Mouse (Mus musculus): ENCODE measurements around the gene Crispld2. TPM values are rescaled to one million over a fixed set of nuclear protein-coding genes. Genes with fewer than 3 reads are reported as not detected.

Gene Crispld2
- polyA plus RNA-seq, 1 experiment = 4.1 TPM

DNA sequence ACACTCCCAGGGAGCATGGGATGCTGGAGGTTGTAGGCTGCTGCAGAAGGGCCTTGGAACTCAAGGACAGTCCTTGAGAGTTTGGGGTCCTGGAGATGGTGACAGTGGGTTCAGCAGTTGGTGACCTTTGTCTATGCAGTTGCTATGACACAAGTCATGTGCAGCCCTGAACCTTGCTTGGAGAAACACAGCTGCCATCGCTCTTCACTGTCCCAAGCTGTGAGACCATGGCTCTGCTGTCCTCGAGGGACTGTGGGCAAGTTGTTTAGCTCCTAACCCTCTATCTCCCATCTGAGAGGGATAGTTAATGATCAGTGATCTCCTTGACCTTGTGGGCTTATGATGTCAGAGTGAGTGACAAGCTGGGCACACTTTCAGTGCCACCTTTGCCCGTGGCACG lies 44.3 kb downstream of the Crispld2 start:
- TF ChIP-seq POLR2A (IDR thresholded peaks at IDR 0.05; ENCODE audit: low read depth, low read length) = no peak
- no peak for TF ChIP-seq CTCF (IDR thresholded peaks at IDR 0.05; ENCODE audit: extremely low read depth, insufficient read depth, insufficient read length, insufficient replicate concordance)
- no peaks in the 10 kb centered on the region for H3K36me3 ChIP-seq (ENCODE audit: control insufficient read depth, insufficient read depth, low read length)
- no peaks in the 10 kb centered on the region for H3K27me3 ChIP-seq (ENCODE audit: control insufficient read depth, insufficient read depth, low read length)
- no peak overlapping the region for H3K4me3 ChIP-seq (ENCODE audit: extremely low read depth, insufficient read depth, insufficient read length)
- no peaks in the 10 kb centered on the region; the same call in 1 of the 2 replicates for H3K4me1 ChIP-seq (ENCODE audit: control insufficient read depth, insufficient read depth, insufficient read length)
- DNase-seq (ENCODE audit: low read depth in 1 of 2, low spot score in 2 of 2) = no peak
- no peak overlapping the region for H3K27ac ChIP-seq (ENCODE audit: insufficient read depth, low read length)
- WGBS = 83% methylated on average over 4 of the region's 4 CpGs

- WGBS = 88% methylated on average over 15 of the region's 15 CpGs
- Histone ChIP-seq H3K4me3 (ENCODE audit: extremely low read depth, insufficient read depth, insufficient read length) (no peak overlapping the region), H3K27me3 (ENCODE audit: control insufficient read depth, insufficient read depth, low read length) (no peaks in the 10 kb centered on the region), H3K36me3 (ENCODE audit: control insufficient read depth, insufficient read depth, low read length) (no peaks in the 10 kb centered on the region), H3K4me1 (ENCODE audit: control insufficient read depth, insufficient read depth, insufficient read length) (no peaks in the 10 kb centered on the region; the same call in 1 of the 2 replicates), H3K27ac (ENCODE audit: insufficient read depth, low read length) (no peak overlapping the region)
- no peak for DNase-seq (ENCODE audit: low read depth in 1 of 2, low spot score in 2 of 2)
- TF ChIP-seq POLR2A (IDR thresholded peaks at IDR 0.05; ENCODE audit: low read depth, low read length) = no peak
- no peak for TF ChIP-seq CTCF (IDR thresholded peaks at IDR 0.05; ENCODE audit: extremely low read depth, insufficient read depth, insufficient read length, insufficient replicate concordance)
These were observed 45.0 kb downstream of the Crispld2 start for GRCm38 (mm10) chr8:120037199-120037598.

DNA sequence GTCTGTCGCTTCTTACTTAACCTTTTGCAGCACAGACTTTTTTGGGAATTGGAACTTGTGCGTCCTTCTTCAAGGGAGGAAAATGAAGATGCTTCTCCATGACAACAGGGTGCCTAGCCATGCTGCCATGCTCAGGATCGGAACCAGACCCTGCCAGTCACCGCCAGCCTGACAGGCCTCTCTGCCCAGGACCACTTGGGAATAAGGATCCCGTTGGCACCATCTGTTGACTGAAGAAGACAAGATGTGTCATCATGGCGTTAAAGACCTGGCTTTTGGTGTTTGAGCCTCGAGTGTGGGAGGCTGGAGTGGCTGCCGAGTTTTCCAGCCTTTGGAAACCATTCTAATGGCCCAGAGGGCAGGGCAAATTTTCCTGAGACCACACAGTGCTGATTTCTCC lies 45.4 kb downstream of the Crispld2 start:
- no peak for TF ChIP-seq CTCF (IDR thresholded peaks at IDR 0.05; ENCODE audit: extremely low read depth, insufficient read depth, insufficient read length, insufficient replicate concordance)
- no peak for TF ChIP-seq POLR2A (IDR thresholded peaks at IDR 0.05; ENCODE audit: low read depth, low read length)

GRCm38 (mm10) chr8:120038741-120039140 lies 46.5 kb downstream of the Crispld2 start:
- TF ChIP-seq POLR2A (IDR thresholded peaks at IDR 0.05; ENCODE audit: low read depth, low read length) = no peak
- TF ChIP-seq CTCF (IDR thresholded peaks at IDR 0.05; ENCODE audit: extremely low read depth, insufficient read depth, insufficient read length, insufficient replicate concordance) = no peak
- Histone ChIP-seq H3K4me1 (ENCODE audit: control insufficient read depth, insufficient read depth, insufficient read length) (no peaks in the 10 kb centered on the region), H3K27me3 (ENCODE audit: control insufficient read depth, insufficient read depth, low read length) (no peaks in the 10 kb centered on the region), H3K36me3 (ENCODE audit: control insufficient read depth, insufficient read depth, low read length) (no peaks in the 10 kb centered on the region), H3K27ac (ENCODE audit: insufficient read depth, low read length) (no peak overlapping the region), H3K4me3 (ENCODE audit: extremely low read depth, insufficient read depth, insufficient read length) (no peak overlapping the region)
- DNase-seq (ENCODE audit: low read depth in 1 of 2, low spot score in 2 of 2) = no peak
- WGBS = 92% methylated on average over 12 of the region's 12 CpGs

More for the DNA sequence above, 45.4 kb downstream of the Crispld2 start:
- Histone ChIP-seq H3K27me3 (ENCODE audit: control insufficient read depth, insufficient read depth, low read length) (no peaks in the 10 kb centered on the region), H3K36me3 (ENCODE audit: control insufficient read depth, insufficient read depth, low read length) (no peaks in the 10 kb centered on the region), H3K4me1 (ENCODE audit: control insufficient read depth, insufficient read depth, insufficient read length) (no peaks in the 10 kb centered on the region; the same call in 1 of the 2 replicates), H3K27ac (ENCODE audit: insufficient read depth, low read length) (no peak overlapping the region), H3K4me3 (ENCODE audit: extremely low read depth, insufficient read depth, insufficient read length) (no peak overlapping the region)
- 87% methylated on average over 8 of the region's 8 CpGs for WGBS
- no peak for DNase-seq (ENCODE audit: low read depth in 1 of 2, low spot score in 2 of 2)

DNA sequence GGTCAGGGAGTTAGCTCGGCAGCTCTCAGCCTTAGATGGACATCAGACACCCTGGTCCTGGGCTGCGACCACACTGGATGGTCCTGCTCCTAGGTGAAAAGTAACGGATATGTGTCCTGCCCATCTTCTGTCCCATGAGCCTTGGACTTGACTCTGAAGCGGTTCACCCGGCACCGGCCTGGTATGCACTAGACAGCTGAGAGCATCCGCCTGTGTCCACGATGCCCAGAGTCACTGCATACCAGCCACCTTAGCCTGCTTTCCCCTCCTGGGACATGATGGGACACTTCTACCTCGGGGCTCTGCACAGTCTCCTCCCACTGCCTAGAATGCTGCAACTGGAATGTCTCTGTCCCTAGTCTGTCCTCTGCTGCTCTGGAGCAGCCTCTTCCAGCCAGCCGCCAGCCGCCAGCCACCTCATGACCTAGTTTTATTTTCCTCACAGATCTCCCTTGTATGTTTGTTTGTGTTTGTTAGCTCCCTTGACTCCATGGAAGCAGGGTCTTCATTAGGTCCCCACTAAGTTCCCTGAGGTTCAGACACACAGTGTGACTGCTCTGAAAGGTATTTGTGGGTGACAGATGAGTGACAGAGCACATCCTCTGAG lies 47.2 kb downstream of the Crispld2 start:
- no peak for DNase-seq (ENCODE audit: low read depth in 1 of 2, low spot score in 2 of 2)
- H3K27me3 ChIP-seq (ENCODE audit: control insufficient read depth, insufficient read depth, low read length) = no peaks in the 10 kb centered on the region
- WGBS = 85% methylated on average over 11 of the region's 11 CpGs
- H3K4me1 ChIP-seq (ENCODE audit: control insufficient read depth, insufficient read depth, insufficient read length) = no peaks in the 10 kb centered on the region
- no peak overlapping the region for H3K4me3 ChIP-seq (ENCODE audit: extremely low read depth, insufficient read depth, insufficient read length)
- no peak for TF ChIP-seq CTCF (IDR thresholded peaks at IDR 0.05; ENCODE audit: extremely low read depth, insufficient read depth, insufficient read length, insufficient replicate concordance)
- no peak for TF ChIP-seq POLR2A (IDR thresholded peaks at IDR 0.05; ENCODE audit: low read depth, low read length)
- no peaks in the 10 kb centered on the region for H3K36me3 ChIP-seq (ENCODE audit: control insufficient read depth, insufficient read depth, low read length)
- no peak overlapping the region for H3K27ac ChIP-seq (ENCODE audit: insufficient read depth, low read length)

GRCm38 (mm10) chr8:120040861-120041260 lies 48.6 kb downstream of the Crispld2 start:
- no peaks in the 10 kb centered on the region for H3K27me3 ChIP-seq (ENCODE audit: control insufficient read depth, insufficient read depth, low read length)
- DNase-seq (ENCODE audit: low read depth in 1 of 2, low spot score in 2 of 2) = no peak
- H3K4me1 ChIP-seq (ENCODE audit: control insufficient read depth, insufficient read depth, insufficient read length) = no peaks in the 10 kb centered on the region
- TF ChIP-seq POLR2A (IDR thresholded peaks at IDR 0.05; ENCODE audit: low read depth, low read length) (no peak), CTCF (IDR thresholded peaks at IDR 0.05; ENCODE audit: extremely low read depth, insufficient read depth, insufficient read length, insufficient replicate concordance) (no peak)
- H3K36me3 ChIP-seq (ENCODE audit: control insufficient read depth, insufficient read depth, low read length) = no peaks in the 10 kb centered on the region
- WGBS = 7% methylated on average over 1 of the region's 1 CpGs
- no peak overlapping the region for H3K4me3 ChIP-seq (ENCODE audit: extremely low read depth, insufficient read depth, insufficient read length)
- H3K27ac ChIP-seq (ENCODE audit: insufficient read depth, low read length) = 0 out of 2 replicates have a peak overlapping the region, but pooled peaks have one; percentile 11

DNA sequence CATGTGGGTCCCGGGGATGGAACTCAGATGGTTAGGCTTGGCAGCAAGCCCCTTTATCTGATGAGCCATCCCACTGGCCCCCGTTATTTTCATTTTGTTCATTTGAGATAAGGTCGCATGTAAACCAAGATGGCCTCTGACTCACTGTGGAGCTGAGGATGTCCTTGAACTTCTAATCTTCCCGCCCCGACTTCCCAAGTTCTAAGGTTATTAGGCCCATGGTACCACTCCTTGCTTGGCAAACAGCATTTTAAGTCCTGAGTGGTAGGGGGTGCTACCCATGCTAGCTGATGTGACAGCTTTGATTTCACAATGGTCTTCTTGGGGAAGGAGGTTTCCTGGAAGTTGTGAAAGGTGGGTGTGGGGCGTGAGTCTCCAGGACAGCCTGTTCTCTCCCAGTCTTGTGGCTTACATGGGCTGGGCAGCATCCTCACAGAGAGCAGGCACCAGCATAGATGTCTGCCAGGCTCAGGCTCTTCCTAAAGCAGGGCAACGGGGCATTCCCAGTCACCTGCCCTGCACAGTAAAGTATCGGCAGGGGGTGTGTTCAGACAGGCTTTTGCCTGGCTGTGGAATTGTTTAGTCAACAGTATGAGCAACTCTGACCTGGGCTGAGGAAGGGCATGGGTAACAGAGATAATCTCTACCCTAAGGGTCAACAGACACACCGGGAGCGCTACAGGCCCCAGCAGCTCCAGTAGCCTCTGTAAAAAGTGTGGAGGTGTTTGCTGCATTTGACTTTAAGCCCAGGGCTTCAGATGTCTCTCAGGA lies 50.5 kb downstream of the Crispld2 start:
- DNase-seq (ENCODE audit: low read depth in 1 of 2, low spot score in 2 of 2) = no peak
- H3K4me3 ChIP-seq (ENCODE audit: extremely low read depth, insufficient read depth, insufficient read length) = no peak overlapping the region
- no peak overlapping the region for H3K27ac ChIP-seq (ENCODE audit: insufficient read depth, low read length)
- TF ChIP-seq POLR2A (IDR thresholded peaks at IDR 0.05; ENCODE audit: low read depth, low read length) (no peak), CTCF (IDR thresholded peaks at IDR 0.05; ENCODE audit: extremely low read depth, insufficient read depth, insufficient read length, insufficient replicate concordance) (no peak)
- no peaks in the 10 kb centered on the region for H3K27me3 ChIP-seq (ENCODE audit: control insufficient read depth, insufficient read depth, low read length)
- no peaks in the 10 kb centered on the region for H3K36me3 ChIP-seq (ENCODE audit: control insufficient read depth, insufficient read depth, low read length)
- WGBS = 77% methylated on average over 10 of the region's 10 CpGs
- no peaks in the 10 kb centered on the region for H3K4me1 ChIP-seq (ENCODE audit: control insufficient read depth, insufficient read depth, insufficient read length)
